Mouse (Mus musculus): Measurements from ENCODE around the gene Soat2. TPM values are rescaled to one million over a fixed set of nuclear protein-coding genes. Genes with fewer than 3 reads are reported as not detected.
A peak's percentile ranks its signal among the peaks of the same experiment; 100 is the strongest.

Soat2 gene
- polyA plus RNA-seq, 1 experiment from 2014 or later: not detected

- H3K9ac ChIP-seq (ENCODE audit: low read length): no peak overlapping the region
- no peak overlapping the region for H3K4me3 ChIP-seq (ENCODE audit: low read depth, low read length)
- H3K27ac ChIP-seq (ENCODE audit: low read depth, low read length): no peak overlapping the region
- peaks cover 7% of the 10 kb centered on the region; the same call in 1 of the 2 replicates for H3K9me3 ChIP-seq (replicated peaks; ENCODE audit: control insufficient read depth, low read length)
- H3K4me1 ChIP-seq (ENCODE audit: control insufficient read depth, insufficient read depth, low read length): no peaks in the 10 kb centered on the region
- no peaks in the 10 kb centered on the region for H3K36me3 ChIP-seq (ENCODE audit: control insufficient read depth, insufficient read depth, low read length)
- no peaks in the 10 kb centered on the region for H3K27me3 ChIP-seq (replicated peaks; ENCODE audit: control insufficient read depth, insufficient read depth, low read length)
- ATAC-seq (no peak), DNase-seq (ENCODE audit: low spot score) (no peak)
- WGBS: 87% methylated on average over 3 of the region's 3 CpGs
- H3K4me2 ChIP-seq (ENCODE audit: low read length): no peak overlapping the region
Measured at GRCm38 (mm10) chr15:102173581-102173980, 23.3 kb downstream of the Soat2 start.

GRCm38 (mm10) chr15:102175736-102176319, 25.5 kb downstream of the Soat2 start:
- H3K27ac ChIP-seq (ENCODE audit: low read depth, low read length): no peak overlapping the region
- H3K27me3 ChIP-seq (replicated peaks; ENCODE audit: control insufficient read depth, insufficient read depth, low read length): no peaks in the 10 kb centered on the region
- H3K4me3 ChIP-seq (ENCODE audit: low read depth, low read length): no peak overlapping the region
- no peak for DNase-seq (ENCODE audit: low spot score)
- no peak overlapping the region for H3K9ac ChIP-seq (ENCODE audit: low read length)
- peaks cover 7% of the 10 kb centered on the region; the same call in 1 of the 2 replicates for H3K9me3 ChIP-seq (replicated peaks; ENCODE audit: control insufficient read depth, low read length)
- H3K4me1 ChIP-seq (ENCODE audit: control insufficient read depth, insufficient read depth, low read length): no peaks in the 10 kb centered on the region
- 87% methylated on average over 16 of the region's 16 CpGs for WGBS
- H3K36me3 ChIP-seq (ENCODE audit: control insufficient read depth, insufficient read depth, low read length): no peaks in the 10 kb centered on the region
- ATAC-seq: no peak
- no peak overlapping the region for H3K4me2 ChIP-seq (ENCODE audit: low read length)

- no peak overlapping the region for H3K9ac ChIP-seq (ENCODE audit: low read length)
- no peaks in the 10 kb centered on the region for H3K4me1 ChIP-seq (ENCODE audit: control insufficient read depth, insufficient read depth, low read length)
- H3K27ac ChIP-seq (ENCODE audit: low read depth, low read length): no peak overlapping the region
- ATAC-seq: no peak
- WGBS: 90% methylated on average over 7 of the region's 7 CpGs
- no peak overlapping the region for H3K4me3 ChIP-seq (ENCODE audit: low read depth, low read length)
- no peaks in the 10 kb centered on the region for H3K27me3 ChIP-seq (replicated peaks; ENCODE audit: control insufficient read depth, insufficient read depth, low read length)
- H3K9me3 ChIP-seq (replicated peaks; ENCODE audit: control insufficient read depth, low read length): peaks cover 7% of the 10 kb centered on the region; the same call in 1 of the 2 replicates
- no peaks in the 10 kb centered on the region for H3K36me3 ChIP-seq (ENCODE audit: control insufficient read depth, insufficient read depth, low read length)
- H3K4me2 ChIP-seq (ENCODE audit: low read length): no peak overlapping the region
- DNase-seq (ENCODE audit: low spot score): no peak
Measured at GRCm38 (mm10) chr15:102176571-102177316, 26.4 kb downstream of the Soat2 start.

GRCm38 (mm10) chr15:102177417-102177816, 27.1 kb downstream of the Soat2 start:
- Histone ChIP-seq H3K4me3 (ENCODE audit: low read depth, low read length) (no peak overlapping the region), H3K36me3 (ENCODE audit: control insufficient read depth, insufficient read depth, low read length) (no peaks in the 10 kb centered on the region), H3K9ac (ENCODE audit: low read length) (no peak overlapping the region), H3K9me3 (replicated peaks; ENCODE audit: control insufficient read depth, low read length) (peaks cover 7% of the 10 kb centered on the region; the same call in 1 of the 2 replicates), H3K4me2 (ENCODE audit: low read length) (no peak overlapping the region), H3K27me3 (replicated peaks; ENCODE audit: control insufficient read depth, insufficient read depth, low read length) (no peaks in the 10 kb centered on the region), H3K4me1 (ENCODE audit: control insufficient read depth, insufficient read depth, low read length) (no peaks in the 10 kb centered on the region), H3K27ac (ENCODE audit: low read depth, low read length) (no peak overlapping the region)
- no peak for DNase-seq (ENCODE audit: low spot score)
- 82% methylated on average over 8 of the region's 8 CpGs for WGBS
- ATAC-seq: no peak

- H3K9ac ChIP-seq (ENCODE audit: low read length): no peak overlapping the region
- DNase-seq (ENCODE audit: low spot score) (peak; percentile 73), ATAC-seq (no peak)
- H3K4me3 ChIP-seq (ENCODE audit: low read depth, low read length): no peak overlapping the region
- H3K4me2 ChIP-seq (ENCODE audit: low read length): no peak overlapping the region
- H3K36me3 ChIP-seq (ENCODE audit: control insufficient read depth, insufficient read depth, low read length): no peaks in the 10 kb centered on the region
- H3K9me3 ChIP-seq (replicated peaks; ENCODE audit: control insufficient read depth, low read length): peaks cover 7% of the 10 kb centered on the region; the same call in 1 of the 2 replicates
- H3K4me1 ChIP-seq (ENCODE audit: control insufficient read depth, insufficient read depth, low read length): no peaks in the 10 kb centered on the region
- H3K27me3 ChIP-seq (replicated peaks; ENCODE audit: control insufficient read depth, insufficient read depth, low read length): no peaks in the 10 kb centered on the region
- WGBS: 20% methylated on average over 6 of the region's 6 CpGs
- H3K27ac ChIP-seq (ENCODE audit: low read depth, low read length): no peak overlapping the region
Measured at GRCm38 (mm10) chr15:102178279-102178678, 28.0 kb downstream of the Soat2 start.

- WGBS: 80% methylated on average over 9 of the region's 9 CpGs
- Histone ChIP-seq H3K4me1 (ENCODE audit: control insufficient read depth, insufficient read depth, low read length) (no peaks in the 10 kb centered on the region), H3K27me3 (replicated peaks; ENCODE audit: control insufficient read depth, insufficient read depth, low read length) (no peaks in the 10 kb centered on the region), H3K9ac (ENCODE audit: low read length) (no peak overlapping the region), H3K4me3 (ENCODE audit: low read depth, low read length) (no peak overlapping the region), H3K36me3 (ENCODE audit: control insufficient read depth, insufficient read depth, low read length) (no peaks in the 10 kb centered on the region), H3K4me2 (ENCODE audit: low read length) (no peak overlapping the region), H3K9me3 (replicated peaks; ENCODE audit: control insufficient read depth, low read length) (peaks cover 5% of the 10 kb centered on the region; the same call in 1 of the 2 replicates), H3K27ac (ENCODE audit: low read depth, low read length) (no peak overlapping the region)
- ATAC-seq: no peak
- DNase-seq (ENCODE audit: low spot score): no peak
Measured at GRCm38 (mm10) chr15:102179106-102179505, 28.8 kb downstream of the Soat2 start.

- Histone ChIP-seq H3K4me2 (ENCODE audit: low read length) (no peak overlapping the region), H3K9ac (ENCODE audit: low read length) (no peak overlapping the region), H3K36me3 (ENCODE audit: control insufficient read depth, insufficient read depth, low read length) (0 out of 2 replicates have a peak, but pooled peaks cover 3% of the 10 kb centered on the region), H3K4me1 (ENCODE audit: control insufficient read depth, insufficient read depth, low read length) (no peaks in the 10 kb centered on the region), H3K27ac (ENCODE audit: low read depth, low read length) (no peak overlapping the region), H3K9me3 (replicated peaks; ENCODE audit: control insufficient read depth, low read length) (no peaks in the 10 kb centered on the region), H3K27me3 (replicated peaks; ENCODE audit: control insufficient read depth, insufficient read depth, low read length) (no peaks in the 10 kb centered on the region), H3K4me3 (ENCODE audit: low read depth, low read length) (no peak overlapping the region)
- ATAC-seq (no peak), DNase-seq (ENCODE audit: low spot score) (no peak)
- 91% methylated on average over 14 of the region's 14 CpGs for WGBS
Measured at GRCm38 (mm10) chr15:102179924-102180323, 29.6 kb downstream of the Soat2 start.

GRCm38 (mm10) chr15:102183076-102183475, 32.8 kb downstream of the Soat2 start:
- Histone ChIP-seq H3K27me3 (replicated peaks; ENCODE audit: control insufficient read depth, insufficient read depth, low read length) (no peaks in the 10 kb centered on the region), H3K4me1 (ENCODE audit: control insufficient read depth, insufficient read depth, low read length) (no peaks in the 10 kb centered on the region), H3K9ac (ENCODE audit: low read length) (no peak overlapping the region), H3K4me2 (ENCODE audit: low read length) (no peak overlapping the region), H3K27ac (ENCODE audit: low read depth, low read length) (no peak overlapping the region), H3K9me3 (replicated peaks; ENCODE audit: control insufficient read depth, low read length) (no peaks in the 10 kb centered on the region), H3K4me3 (ENCODE audit: low read depth, low read length) (no peak overlapping the region), H3K36me3 (ENCODE audit: control insufficient read depth, insufficient read depth, low read length) (peaks cover 11% of the 10 kb centered on the region)
- no peak for DNase-seq (ENCODE audit: low spot score)
- ATAC-seq: no peak
- WGBS: 83% methylated on average over 3 of the region's 3 CpGs

- WGBS: 92% methylated on average over 10 of the region's 11 CpGs
- Histone ChIP-seq H3K36me3 (ENCODE audit: control insufficient read depth, insufficient read depth, low read length) (peaks cover 11% of the 10 kb centered on the region), H3K4me2 (ENCODE audit: low read length) (no peak overlapping the region), H3K9me3 (replicated peaks; ENCODE audit: control insufficient read depth, low read length) (no peaks in the 10 kb centered on the region), H3K27ac (ENCODE audit: low read depth, low read length) (no peak overlapping the region), H3K27me3 (replicated peaks; ENCODE audit: control insufficient read depth, insufficient read depth, low read length) (no peaks in the 10 kb centered on the region), H3K9ac (ENCODE audit: low read length) (no peak overlapping the region), H3K4me3 (ENCODE audit: low read depth, low read length) (no peak overlapping the region), H3K4me1 (ENCODE audit: control insufficient read depth, insufficient read depth, low read length) (no peaks in the 10 kb centered on the region)
- no peak for DNase-seq (ENCODE audit: low spot score)
- ATAC-seq: no peak
Measured at GRCm38 (mm10) chr15:102186239-102186638, 35.9 kb downstream of the Soat2 start.

Data from forebrain, embryonic 14.5 days (tissue).